Mouse (Mus musculus) embryonic facial prominence, embryonic 11.5 days (tissue): Measurements from ENCODE around the gene Rps17. TPM values are rescaled to one million over a fixed set of nuclear protein-coding genes. Genes with fewer than 3 reads are reported as not detected.

Source experiments
- ATAC-seq: fragments of 200-750 bp; cut with Nextera tagmentation; replicated peaks from 2 replicates; pipeline ENCODE4 v1.8.0; 2017; ENCODE audit warnings: low read depth; ENCODE audit not compliant: insufficient number of reproducible peaks, low FRiP score, low TSS enrichment
- DNase-seq: peaks from one replicate; pipeline ENCODE4 v3.0.0-alpha.2; 2015; ENCODE audit warnings: low spot score
- H3K27ac ChIP-seq: fragments of 300-500 bp; sonication (generic); replicated peaks from 2 replicates; pipeline ENCODE4 v1.5.1; 2014; ENCODE audit warnings: mild to moderate bottlenecking, low read depth, low read length, control low read depth
- H3K27me3 ChIP-seq: fragments of 300-500 bp; sonication (generic); 2 replicates; pipeline ENCODE4 v1.6.1; 2014; ENCODE audit warnings: mild to moderate bottlenecking, low read length, moderate library complexity, mixed read lengths; ENCODE audit not compliant: control insufficient read depth, insufficient read depth
- H3K36me3 ChIP-seq: fragments of 300-500 bp; sonication (generic); replicated peaks from 2 replicates; pipeline ENCODE4 v1.6.1; 2014; ENCODE audit warnings: low read depth, mild to moderate bottlenecking, low read length, moderate library complexity, mixed read lengths; ENCODE audit not compliant: control insufficient read depth, insufficient read depth
- H3K4me1 ChIP-seq: fragments of 300-500 bp; sonication (generic); 2 replicates; pipeline ENCODE4 v1.6.1; 2014; ENCODE audit warnings: low read length, mixed read lengths; ENCODE audit not compliant: control insufficient read depth, insufficient read depth
- H3K4me2 ChIP-seq: fragments of 300-500 bp; sonication (generic); 2 replicates; pipeline ENCODE4 v1.6.1; 2014; ENCODE audit warnings: low read depth, mild to moderate bottlenecking, control low read depth, low read length, moderate library complexity
- H3K4me3 ChIP-seq: fragments of 300-500 bp; sonication (generic); 2 replicates; pipeline ENCODE4 v1.5.1; 2014; ENCODE audit warnings: low read depth, low read length, control low read depth
- H3K9ac ChIP-seq: fragments of 300-500 bp; sonication (generic); replicated peaks from 2 replicates; pipeline ENCODE4 v1.6.1; 2014; ENCODE audit warnings: mild to moderate bottlenecking, control low read depth, low read length
- H3K9me3 ChIP-seq: fragments of 300-500 bp; sonication (generic); replicated peaks from 2 replicates; pipeline ENCODE4 v1.6.1; 2016; ENCODE audit warnings: mild to moderate bottlenecking, low read length, inconsistent platforms, mixed read lengths; ENCODE audit not compliant: control insufficient read depth
- WGBS: fragments of 180-500 bp; shearing (Covaris S2); extraction: QIAGEN DNeasy Blood & Tissue Kit; methylation state at CpG from one replicate; pipeline ENCODE4 v1.1.7; 2014; 5-methylcytosine and 5-hydroxymethylcytosine counted together
- polyA plus RNA-seq: library from polyadenylated mRNA; unstranded; fragments of >200 nt; fragmentation: Nextera tagmentation; extraction: Ambion mirVana; gene quantifications from 2 replicates; pipeline ENCODE4 v1.2.1, GENCODE M21; 2014

Rps17 gene
- polyA plus RNA-seq, 1 experiment from 2014 or later, result 1,235 TPM

DNA sequence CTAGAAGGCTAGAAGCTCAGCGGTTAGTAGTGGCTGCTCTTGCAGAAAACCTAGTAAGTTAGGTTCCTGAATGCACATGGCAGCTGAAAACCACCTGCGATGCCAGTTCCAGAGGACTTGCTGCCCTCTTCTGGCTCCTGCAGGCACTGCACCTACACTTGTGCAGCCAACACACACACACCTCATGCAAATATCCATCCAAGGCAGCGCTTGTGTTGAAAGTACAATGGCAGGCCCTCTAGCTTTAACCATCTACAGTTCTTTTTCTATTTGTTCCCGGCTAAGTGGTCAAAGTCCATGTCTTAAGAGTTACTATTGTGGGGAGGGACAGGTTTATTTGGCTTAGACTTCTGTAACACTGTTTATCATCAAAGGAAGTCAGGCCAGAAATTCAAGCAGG, 5.3 kb downstream of the Rps17 start:
- Histone ChIP-seq H3K36me3 (peaks cover 7% of the 10 kb centered on the region), H3K27ac (no peak overlapping the region)
- WGBS, result 87% methylated on average over 4 of the region's 4 CpGs

DNA sequence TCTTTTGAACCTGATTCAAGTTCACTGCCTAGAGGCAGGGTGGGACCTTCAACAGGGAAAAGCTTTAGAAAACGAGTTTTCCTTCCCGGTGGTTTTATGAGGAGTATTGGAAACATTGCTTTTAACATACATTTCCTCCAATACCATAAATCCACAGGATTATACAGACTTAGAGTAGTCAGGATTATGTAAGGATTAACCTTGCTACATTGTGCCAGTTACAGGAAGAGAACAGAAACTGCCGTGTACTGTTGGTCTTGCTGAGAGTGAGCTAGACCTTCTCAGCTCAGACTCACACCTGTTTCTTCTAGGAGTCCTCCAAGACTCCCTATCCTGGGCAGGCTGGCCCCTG, 6.6 kb downstream of the Rps17 start:
- WGBS, result 86% methylated on average over 3 of the region's 3 CpGs
- Histone ChIP-seq H3K4me1 (no peaks in the 10 kb centered on the region; the same call in 1 of the 2 replicates), H3K27ac (no peak overlapping the region), H3K4me2 (no peak overlapping the region), H3K36me3 (peaks cover 7% of the 10 kb centered on the region), H3K27me3 (no peaks in the 10 kb centered on the region), H3K9ac (no peak overlapping the region), H3K9me3 (no peaks in the 10 kb centered on the region), H3K4me3 (no peak overlapping the region)
- ATAC-seq (no peak), DNase-seq (no peak)

More for the DNA sequence above, 5.3 kb downstream of the Rps17 start:
- Histone ChIP-seq H3K9ac (no peak overlapping the region), H3K27me3 (no peaks in the 10 kb centered on the region), H3K4me1 (no peaks in the 10 kb centered on the region; the same call in none of the 2 replicates), H3K4me2 (no peak overlapping the region), H3K9me3 (no peaks in the 10 kb centered on the region), H3K4me3 (no peak overlapping the region)
- ATAC-seq (no peak), DNase-seq (peak; percentile 75)

DNA sequence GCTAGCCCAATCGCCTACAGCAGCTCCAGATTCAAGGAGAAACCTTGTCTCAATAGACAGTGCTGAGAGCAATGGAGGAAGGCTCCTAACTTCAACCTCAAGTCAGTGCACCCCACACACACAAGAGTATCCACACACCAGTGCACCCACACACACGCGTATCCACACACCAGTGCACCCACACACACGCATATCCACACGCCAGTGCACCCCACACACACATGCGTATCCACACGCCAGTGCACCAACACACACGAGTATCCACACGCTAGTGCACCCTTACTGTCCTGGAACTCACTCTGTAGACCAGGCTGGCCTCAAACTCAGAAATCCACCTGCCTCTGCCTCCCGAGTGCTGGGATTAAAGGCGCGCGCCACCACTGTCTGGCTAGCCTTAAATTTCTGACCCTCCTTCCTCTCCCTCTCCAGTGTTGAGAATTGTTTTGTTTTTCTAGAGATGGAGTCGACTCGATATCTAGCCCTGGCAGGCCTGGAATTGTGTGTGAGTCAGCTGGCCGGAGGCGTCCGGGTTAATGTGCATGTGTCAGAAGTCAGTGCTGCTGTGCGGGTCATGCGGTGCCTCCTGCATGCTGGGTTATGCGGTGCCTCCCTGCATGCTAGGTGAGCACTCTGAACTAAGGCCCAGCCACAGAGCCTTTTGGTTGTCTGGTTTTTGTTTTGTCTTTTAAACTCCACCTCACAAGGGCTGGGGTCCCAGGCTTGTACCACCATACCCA, 7.1 kb downstream of the Rps17 start:
- WGBS, result 96% methylated on average over 21 of the region's 21 CpGs
- no peak for ATAC-seq

DNA sequence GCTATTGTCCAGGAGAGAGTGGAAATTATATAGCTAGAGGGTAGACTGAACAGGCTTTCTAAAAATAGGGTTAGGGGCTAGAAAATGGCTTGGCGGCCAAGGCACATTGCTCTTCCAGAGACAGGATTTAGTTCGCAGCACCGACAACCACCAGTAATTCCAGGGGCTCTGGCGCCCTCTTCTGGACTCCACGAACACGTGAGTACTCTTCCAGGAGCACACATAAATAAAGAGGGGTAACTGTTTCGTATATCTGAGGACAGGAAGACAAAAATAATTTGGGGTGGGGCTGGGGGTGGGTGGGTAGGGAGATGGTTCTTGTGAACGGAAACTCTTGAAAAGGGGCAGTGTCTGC, 8.6 kb downstream of the Rps17 start:
- Histone ChIP-seq H3K4me2 (no peak overlapping the region), H3K9ac (no peak overlapping the region), H3K4me1 (no peaks in the 10 kb centered on the region), H3K9me3 (no peaks in the 10 kb centered on the region), H3K27me3 (no peaks in the 10 kb centered on the region), H3K27ac (no peak overlapping the region; the same call in 1 of the 2 replicates), H3K36me3 (peaks cover 3% of the 10 kb centered on the region; the same call in 1 of the 2 replicates), H3K4me3 (no peak overlapping the region)
- ATAC-seq (no peak), DNase-seq (peak; percentile 82)
- WGBS, result 35% methylated on average over 8 of the region's 8 CpGs

More for the DNA sequence above, 7.1 kb downstream of the Rps17 start:
- H3K27ac ChIP-seq, result no peak overlapping the region
- no peak for DNase-seq
- H3K4me1 ChIP-seq, result no peaks in the 10 kb centered on the region; the same call in 1 of the 2 replicates
- no peak overlapping the region for H3K9ac ChIP-seq
- H3K4me3 ChIP-seq, result no peak overlapping the region
- no peaks in the 10 kb centered on the region for H3K27me3 ChIP-seq
- H3K4me2 ChIP-seq, result no peak overlapping the region
- peaks cover 7% of the 10 kb centered on the region for H3K36me3 ChIP-seq
- H3K9me3 ChIP-seq, result no peaks in the 10 kb centered on the region

DNA sequence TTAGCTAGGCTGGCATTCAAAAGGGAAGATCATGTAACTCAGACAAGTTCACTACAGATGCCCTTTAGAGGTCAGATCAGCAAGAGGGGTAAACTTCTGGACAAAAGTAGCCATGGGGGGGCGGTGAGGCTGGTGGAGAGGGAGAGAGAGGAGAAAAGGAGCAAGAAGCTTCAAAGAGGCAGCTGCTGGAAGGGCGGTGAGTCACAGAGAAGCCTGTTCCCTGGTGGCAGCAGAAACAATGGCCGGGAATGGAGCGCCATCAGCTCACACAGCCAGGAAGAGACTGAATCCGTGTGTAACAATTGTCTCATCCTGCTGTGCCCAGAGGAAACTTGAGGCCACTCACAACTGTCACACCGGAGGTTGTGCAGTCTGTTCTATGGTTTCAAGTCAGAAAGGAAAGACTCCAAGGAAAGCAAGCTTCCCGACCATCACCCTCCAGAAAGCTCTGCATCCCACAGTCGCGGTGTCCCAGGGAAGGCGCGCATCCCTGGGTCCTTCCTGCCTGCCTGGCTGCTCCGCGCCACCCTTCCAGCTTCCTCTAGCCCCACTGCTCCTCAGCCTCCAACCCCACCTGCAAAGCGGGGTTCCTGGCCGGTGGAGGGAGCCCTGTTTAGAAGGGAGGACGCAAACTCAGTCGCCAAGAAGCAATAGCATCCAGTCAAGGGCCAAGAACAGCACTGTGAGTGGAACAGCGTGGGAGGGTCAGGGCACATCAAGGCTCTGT, 9.2 kb downstream of the Rps17 start:
- WGBS, result 69% methylated on average over 18 of the region's 18 CpGs
- Histone ChIP-seq H3K27ac (no peak overlapping the region; the same call in 1 of the 2 replicates), H3K9ac (no peak overlapping the region), H3K27me3 (no peaks in the 10 kb centered on the region), H3K4me2 (no peak overlapping the region), H3K4me3 (no peak overlapping the region), H3K36me3 (peaks cover 3% of the 10 kb centered on the region; the same call in 1 of the 2 replicates), H3K4me1 (no peaks in the 10 kb centered on the region), H3K9me3 (no peaks in the 10 kb centered on the region)
- ATAC-seq, result no peak; the same call in 1 of the 2 replicates
- DNase-seq, result peak; percentile 36

DNA sequence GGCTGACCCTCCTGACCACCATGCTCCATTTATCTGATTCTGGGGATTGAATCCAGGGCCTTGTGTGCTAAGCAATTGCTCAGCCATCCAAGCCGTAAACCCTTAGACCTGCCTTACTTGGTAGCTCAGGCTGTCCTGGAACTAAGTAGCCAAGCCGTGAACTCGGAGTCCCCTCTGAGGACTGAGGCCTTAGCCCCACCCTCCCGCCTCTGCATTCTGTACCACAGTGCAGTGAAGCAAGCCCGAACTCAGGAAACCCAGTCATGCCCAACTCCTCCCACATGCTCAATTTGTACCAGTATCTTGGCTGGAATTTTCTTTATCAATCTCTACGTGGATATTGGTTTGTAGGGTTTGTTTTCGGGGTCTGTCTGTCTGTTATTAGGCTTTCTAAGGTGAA, 13.2 kb downstream of the Rps17 start:
- Histone ChIP-seq H3K9ac (no peak overlapping the region), H3K4me2 (no peak overlapping the region), H3K4me3 (no peak overlapping the region), H3K36me3 (no peaks in the 10 kb centered on the region), H3K4me1 (no peaks in the 10 kb centered on the region), H3K27me3 (no peaks in the 10 kb centered on the region), H3K27ac (no peak overlapping the region), H3K9me3 (no peaks in the 10 kb centered on the region)
- DNase-seq, result no peak
- WGBS, result 85% methylated on average over 7 of the region's 7 CpGs
- no peak for ATAC-seq

DNA sequence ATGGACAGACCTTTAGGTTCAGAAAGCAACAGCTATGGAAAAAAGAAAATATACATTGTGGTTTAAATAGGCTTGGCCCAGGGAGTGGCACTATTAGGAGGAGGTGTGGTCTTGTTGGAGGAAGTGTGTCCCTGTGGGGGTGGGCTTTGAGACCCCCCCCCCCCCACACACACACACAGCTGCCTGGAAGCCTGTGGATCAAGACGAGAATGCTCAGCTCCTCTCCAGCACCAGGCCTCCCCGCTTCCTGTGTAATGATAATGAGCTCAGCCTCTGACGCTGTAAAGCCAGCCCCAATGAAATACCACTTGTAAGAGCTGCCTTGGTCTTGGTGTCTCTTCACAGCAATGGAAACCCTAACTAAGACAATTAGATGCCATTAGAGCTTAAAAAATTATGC, 14.3 kb downstream of the Rps17 start:
- Histone ChIP-seq H3K27ac (no peak overlapping the region), H3K36me3 (no peaks in the 10 kb centered on the region), H3K9ac (no peak overlapping the region), H3K4me2 (no peak overlapping the region), H3K4me3 (no peak overlapping the region), H3K27me3 (no peaks in the 10 kb centered on the region), H3K4me1 (no peaks in the 10 kb centered on the region), H3K9me3 (no peaks in the 10 kb centered on the region)
- WGBS, result 21% methylated on average over 3 of the region's 3 CpGs
- ATAC-seq (no peak), DNase-seq (no peak)

DNA sequence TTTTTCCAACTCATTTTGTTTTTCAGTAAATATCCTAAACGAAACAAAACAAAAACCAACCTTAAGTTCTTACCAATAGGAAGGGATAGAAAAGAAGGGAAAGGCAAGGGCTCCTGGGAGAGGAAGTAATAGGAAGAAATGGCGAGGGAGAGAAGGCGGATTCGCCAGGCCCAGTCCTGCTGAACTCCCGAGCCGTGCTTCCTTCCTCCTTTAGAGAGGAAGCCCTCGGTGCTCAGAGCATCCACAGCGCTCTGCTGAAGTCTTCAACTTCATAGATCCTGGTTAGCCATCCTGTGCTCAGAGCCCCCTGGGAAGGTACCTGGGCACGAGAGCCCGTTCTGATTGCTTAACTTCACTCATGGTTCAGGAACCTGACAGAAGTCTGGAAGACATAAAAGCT, 17.4 kb downstream of the Rps17 start:
- no peaks in the 10 kb centered on the region for H3K4me1 ChIP-seq
- H3K9ac ChIP-seq, result no peak overlapping the region
- DNase-seq, result no peak
- no peaks in the 10 kb centered on the region for H3K36me3 ChIP-seq
- WGBS, result 83% methylated on average over 10 of the region's 10 CpGs
- H3K27me3 ChIP-seq, result no peaks in the 10 kb centered on the region
- no peak overlapping the region for H3K4me3 ChIP-seq
- H3K4me2 ChIP-seq, result no peak overlapping the region
- no peak for ATAC-seq
- H3K27ac ChIP-seq, result no peak overlapping the region
- no peaks in the 10 kb centered on the region for H3K9me3 ChIP-seq
